Mouse (Mus musculus): ENCODE measurements at regions not wholly inside any gene's neighbourhood (a gene's known extent, or its start where the extent isn't known, plus 50 kb on each side); places are given as distances from the start of the nearest gene placed in this dataset.
"Not testable (repeated sequence)": the region's sequence is repeated elsewhere in the genome, so short reads cannot be mapped to it uniquely, and the experiment has no call there.

DNA sequence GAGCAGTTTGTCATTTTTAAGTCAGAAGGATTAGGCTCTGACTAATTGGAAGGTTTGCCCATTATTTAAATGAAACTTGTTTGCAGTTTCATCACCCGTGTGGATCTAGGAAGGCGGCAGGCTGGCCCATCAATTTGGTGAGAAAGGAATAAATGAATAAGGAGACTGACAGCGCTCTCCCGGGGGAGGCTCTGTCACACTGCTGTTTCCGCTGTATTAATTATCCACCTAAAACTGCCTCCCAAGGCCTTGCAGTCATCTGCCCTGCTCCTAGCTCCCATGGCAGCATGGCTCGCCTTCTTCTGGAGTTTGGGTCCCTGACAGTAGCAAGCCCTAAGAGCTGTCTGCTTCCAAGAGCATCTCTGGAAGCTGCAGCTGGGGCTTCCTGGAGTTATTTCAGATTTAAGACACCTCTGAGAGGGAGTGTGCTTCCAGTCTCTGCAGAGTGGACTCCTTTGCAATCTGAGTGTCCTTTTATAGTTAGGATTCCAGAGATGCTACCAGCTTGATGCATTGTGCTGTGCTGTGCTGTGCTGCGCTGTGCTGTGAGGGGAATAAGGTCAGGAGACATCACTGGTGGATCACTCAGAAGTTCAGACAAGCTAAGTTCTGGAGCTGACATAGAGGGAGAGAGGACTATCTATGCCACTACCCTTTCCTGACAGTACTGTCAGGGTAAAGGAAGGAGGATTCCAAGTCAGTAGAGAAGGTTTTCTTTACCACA is 452.9 kb upstream of the Arid1b start:
- in situ Hi-C loops (cut with MboI, MseI) = no loop called here

DNA sequence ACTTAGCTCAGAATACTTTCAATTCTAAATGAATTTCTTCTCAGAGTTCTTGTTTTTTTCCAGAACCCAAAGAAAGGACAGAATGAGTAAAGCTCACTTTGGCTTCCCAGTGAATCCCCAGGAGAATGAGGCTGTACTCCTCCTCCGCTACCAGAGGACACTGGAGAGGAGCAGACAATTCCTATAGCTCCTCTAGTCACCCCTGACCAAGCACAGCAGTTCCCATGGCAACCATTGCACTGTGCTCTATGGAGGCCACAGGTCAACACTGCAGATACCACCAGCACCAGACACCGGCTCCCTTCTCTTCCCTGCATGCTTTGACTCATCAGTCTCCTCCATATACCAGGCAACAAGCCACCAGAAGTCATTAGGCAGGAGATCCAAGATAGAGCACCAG is 447.6 kb upstream of the Arid1b start:
- in situ Hi-C loops (cut with MboI, MseI) = no loop called here

DNA sequence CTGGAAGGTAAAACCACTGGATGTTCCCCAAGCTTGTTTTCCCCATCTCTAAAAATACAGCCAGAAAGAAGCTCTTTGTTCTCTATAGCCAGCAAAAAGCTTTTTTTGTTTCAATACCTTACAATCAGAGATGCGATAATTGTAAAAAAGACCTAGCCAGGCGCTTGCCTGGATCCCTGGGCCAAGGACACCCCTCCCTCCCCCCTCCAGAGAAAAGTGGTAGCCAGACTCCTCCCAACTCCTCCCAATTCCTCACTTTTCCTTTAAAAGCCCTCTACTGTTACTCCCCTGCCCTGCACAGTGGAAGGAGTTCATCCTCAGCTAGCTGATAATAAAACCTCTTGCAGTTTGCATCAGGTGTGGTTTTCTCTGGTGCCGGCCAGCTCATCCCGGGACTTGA is 441.1 kb upstream of the Arid1b start:
- in situ Hi-C loops (cut with MboI, MseI) = not testable (repeated sequence)

DNA sequence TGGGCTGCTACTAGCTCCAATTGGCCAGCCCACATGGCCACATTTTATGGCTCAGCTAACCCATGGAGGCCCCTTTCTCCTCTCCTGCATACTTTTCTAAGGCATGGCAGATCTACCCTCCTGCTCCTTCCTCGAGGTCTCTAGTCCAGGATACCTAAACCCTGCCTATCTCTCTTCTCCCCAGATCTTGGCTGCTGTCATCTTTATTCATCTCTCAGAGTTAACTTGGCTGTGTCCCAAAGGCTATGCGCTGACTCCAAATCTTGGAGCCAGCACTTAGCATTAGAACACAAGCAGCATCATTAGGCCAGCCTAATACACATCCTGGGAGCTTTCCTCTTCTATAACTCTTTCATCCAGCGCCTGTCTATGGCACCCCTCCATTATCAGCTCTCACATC is 430.5 kb upstream of the Arid1b start:
- in situ Hi-C loops (cut with MboI, MseI) = no loop called here

- in situ Hi-C loops (cut with MboI, MseI) = no loop called here
These were observed 417.2 kb upstream of the Arid1b start for GRCm38 (mm10) chr17:4576883-4577282.

GRCm38 (mm10) chr17:4581851-4582250 is 412.3 kb upstream of the Arid1b start:
- in situ Hi-C loops (cut with MboI, MseI) = no loop called here

DNA sequence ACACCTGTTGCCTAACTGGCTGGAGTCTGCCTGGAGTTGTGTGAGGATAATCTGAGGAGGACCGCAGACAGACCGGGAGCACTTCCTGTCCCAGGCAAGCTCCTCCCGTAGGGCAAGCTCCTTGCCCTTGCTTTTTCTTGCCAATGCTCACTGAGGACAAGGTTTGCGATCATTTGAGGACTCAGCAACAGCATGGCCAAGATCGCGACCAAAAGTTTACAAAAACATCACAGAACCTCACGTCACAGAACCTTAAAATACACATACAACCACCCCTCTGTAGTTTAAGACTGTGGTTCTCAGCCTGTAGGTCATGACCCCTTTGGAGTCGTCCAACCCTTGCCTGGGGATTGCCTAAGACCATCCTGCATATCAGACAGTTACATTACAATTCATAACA is 383.7 kb upstream of the Arid1b start:
- in situ Hi-C loops (cut with MboI, MseI) = no loop called here

GRCm38 (mm10) chr17:4610993-4611392 is 383.1 kb upstream of the Arid1b start:
- in situ Hi-C loops (cut with MboI, MseI) = no loop called here

DNA sequence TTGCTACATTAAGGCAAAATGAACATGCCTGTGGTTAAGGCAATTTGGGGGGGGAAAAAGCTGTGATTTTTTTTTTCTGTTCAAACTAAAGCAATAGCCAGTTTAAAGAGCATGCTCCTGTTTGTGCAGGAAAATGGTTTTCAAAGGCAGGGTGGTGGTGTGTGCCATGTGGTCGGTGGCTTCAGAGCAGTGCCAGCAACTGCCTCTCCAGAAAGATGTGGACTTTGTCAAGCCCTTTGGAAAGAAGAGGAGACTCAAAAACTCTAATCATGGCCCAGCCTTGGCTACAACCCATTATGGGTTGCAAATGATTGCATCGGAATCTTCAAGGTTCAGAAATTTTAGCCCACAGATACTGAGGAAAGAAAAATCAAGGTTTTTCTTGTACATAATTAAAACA is 382.4 kb upstream of the Arid1b start:
- in situ Hi-C loops (cut with MboI, MseI) = no loop called here

DNA sequence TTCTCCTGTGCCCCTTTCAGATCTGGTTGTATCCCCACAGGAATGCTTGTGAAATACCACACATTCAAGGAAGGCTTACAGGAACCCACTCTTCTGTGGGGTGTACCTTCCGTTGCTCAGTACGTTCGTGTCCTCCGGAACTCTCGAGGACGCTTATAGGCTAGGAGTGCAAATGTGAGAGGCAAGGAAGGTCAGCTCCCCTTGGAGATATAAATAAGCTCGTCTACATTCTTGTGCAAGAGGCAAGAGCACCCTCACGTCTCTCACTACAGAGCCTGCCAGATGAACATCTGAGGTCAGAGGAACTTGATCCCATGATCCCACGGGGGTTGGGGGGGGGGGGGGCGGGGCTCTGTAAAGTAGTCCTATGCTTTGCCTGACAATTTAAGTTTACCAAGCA is 382.0 kb upstream of the Arid1b start:
- in situ Hi-C loops (cut with MboI, MseI) = no loop called here

- in situ Hi-C loops (cut with MboI, MseI) = no loop called here
These were observed 381.4 kb upstream of the Arid1b start for GRCm38 (mm10) chr17:4612741-4613140.

- in situ Hi-C loops (cut with MboI, MseI) = no loop called here
These were observed 373.8 kb upstream of the Arid1b start for GRCm38 (mm10) chr17:4620361-4620760.

GRCm38 (mm10) chr17:4626126-4626525 is 368.0 kb upstream of the Arid1b start:
- in situ Hi-C loops (cut with MboI, MseI) = not testable (repeated sequence)

- in situ Hi-C loops (cut with MboI, MseI) = no loop called here
These were observed 366.6 kb upstream of the Arid1b start for GRCm38 (mm10) chr17:4627542-4627941.

- in situ Hi-C loops (cut with MboI, MseI) = no loop called here
These were observed 363.0 kb upstream of the Arid1b start for GRCm38 (mm10) chr17:4631122-4631521.

DNA sequence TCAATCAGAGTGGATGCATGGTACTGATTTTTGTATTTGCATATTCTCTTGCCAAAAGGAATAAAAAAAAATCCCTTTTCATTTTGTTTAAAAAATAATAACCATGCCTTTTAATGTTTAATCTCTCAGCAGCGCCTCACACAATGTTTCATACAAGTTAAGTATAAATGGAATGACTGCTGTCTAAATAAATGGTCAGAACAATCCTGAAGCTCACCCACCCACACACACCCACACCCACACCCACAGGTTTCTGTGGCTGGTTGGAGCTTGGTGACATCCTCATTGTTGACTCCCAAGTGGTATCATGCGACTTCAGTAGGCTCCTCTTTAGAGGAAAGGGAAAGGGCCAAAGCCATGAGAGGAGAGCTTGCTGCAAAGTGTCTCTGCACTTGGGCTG is 361.6 kb upstream of the Arid1b start:
- in situ Hi-C loops (cut with MboI, MseI) = no loop called here

DNA sequence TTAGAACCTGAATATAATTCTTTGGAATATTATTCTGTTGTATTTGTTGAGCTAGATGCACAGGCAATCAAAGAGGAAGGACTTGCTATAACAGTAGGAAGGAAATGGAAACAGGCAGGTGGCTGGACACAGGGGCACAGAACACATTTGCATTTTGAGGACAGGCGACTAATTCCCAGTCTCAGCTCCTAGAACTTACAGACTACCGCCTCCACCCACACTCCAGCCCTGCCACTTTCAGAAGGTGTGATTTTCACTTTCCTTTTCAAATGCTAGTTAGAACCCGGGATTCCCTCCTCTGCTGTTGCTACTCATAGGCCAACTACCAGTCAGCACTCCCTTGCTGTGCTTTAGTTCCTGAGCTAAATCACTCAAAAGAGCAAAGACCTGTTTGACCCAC is 360.4 kb upstream of the Arid1b start:
- in situ Hi-C loops (cut with MboI, MseI) = no loop called here

DNA sequence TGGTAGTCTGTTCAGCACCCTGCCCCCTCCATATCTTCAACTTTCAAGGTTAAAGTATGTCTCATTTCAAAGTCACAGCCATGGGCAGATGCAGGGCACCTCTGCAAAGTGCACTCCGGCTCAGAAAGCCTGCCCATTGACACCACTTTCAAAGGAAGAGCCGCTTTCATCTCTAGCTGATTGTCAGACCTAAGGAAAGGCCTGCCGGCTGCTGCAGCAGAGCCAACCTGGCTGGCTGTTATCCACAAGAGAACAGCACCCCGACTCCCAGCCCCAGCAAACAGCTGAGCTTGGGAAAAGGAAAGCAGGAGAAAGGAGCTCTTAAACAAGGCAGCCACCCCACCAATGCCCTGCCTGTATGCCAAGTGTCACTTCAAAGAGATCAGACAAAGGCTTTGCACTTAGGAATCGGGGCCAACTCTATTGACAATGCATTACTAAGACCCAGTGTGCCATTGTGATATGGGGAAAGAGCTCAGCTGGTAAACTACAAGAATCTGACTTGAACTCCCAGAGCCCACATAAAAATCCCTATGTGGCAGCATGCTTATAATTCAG is 357.3 kb upstream of the Arid1b start:
- in situ Hi-C loops (cut with MboI, MseI) = no loop called here

- in situ Hi-C loops (cut with MboI, MseI) = no loop called here
These were observed 354.6 kb upstream of the Arid1b start for GRCm38 (mm10) chr17:4639531-4639930.

- in situ Hi-C loops (cut with MboI, MseI) = no loop called here
These were observed 353.6 kb upstream of the Arid1b start for GRCm38 (mm10) chr17:4640555-4640954.

- in situ Hi-C loops (cut with MboI, MseI) = no loop called here
These were observed 353.0 kb upstream of the Arid1b start for GRCm38 (mm10) chr17:4641166-4641565.

DNA sequence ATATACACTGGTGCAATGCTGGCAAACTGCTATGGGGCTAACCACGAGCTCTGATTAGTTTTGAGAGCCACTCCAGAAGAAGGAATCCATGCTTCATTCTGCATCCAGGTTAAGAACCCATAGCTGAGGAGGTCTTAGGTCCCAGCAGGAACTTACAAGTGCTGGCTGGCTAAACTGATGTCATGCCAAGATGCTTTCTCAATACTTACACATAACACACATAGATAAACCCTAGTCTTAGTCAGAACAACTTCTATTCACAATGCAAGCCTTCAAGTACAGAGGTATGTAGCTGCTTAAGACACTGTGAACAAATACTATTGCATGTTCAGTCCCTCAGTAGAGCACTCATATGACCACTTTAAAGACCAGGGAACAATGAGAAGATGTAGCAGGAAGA is 352.1 kb upstream of the Arid1b start:
- in situ Hi-C loops (cut with MboI, MseI) = no loop called here

GRCm38 (mm10) chr17:4643343-4643742 is 350.8 kb upstream of the Arid1b start:
- in situ Hi-C loops (cut with MboI, MseI) = no loop called here

DNA sequence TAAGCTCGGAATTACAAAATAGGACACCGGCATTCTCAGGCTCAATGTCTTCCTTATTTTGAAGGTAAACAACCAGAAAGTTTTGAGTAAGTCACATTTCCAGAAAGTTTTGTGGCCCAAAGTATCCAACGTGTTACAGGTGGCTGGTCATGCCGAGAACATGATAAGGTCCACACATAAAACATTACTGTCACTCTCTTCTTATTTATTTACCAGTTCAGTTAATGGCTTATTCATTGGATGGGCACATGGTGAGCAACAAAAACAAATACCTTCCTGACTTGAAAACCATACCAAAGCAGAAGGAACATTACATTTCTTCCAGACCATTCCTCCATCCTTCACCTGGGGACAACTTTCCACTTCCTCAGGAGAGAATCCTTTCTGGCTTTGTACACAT is 345.5 kb upstream of the Arid1b start:
- in situ Hi-C loops (cut with MboI, MseI) = no loop called here

All from T-helper 2 cell (primary cell).